Mouse (Mus musculus): ENCODE measurements at regions not wholly inside any gene's neighbourhood (a gene's known extent, or its start where the extent isn't known, plus 50 kb on each side); places are given as distances from the start of the nearest gene placed in this dataset.

DNA sequence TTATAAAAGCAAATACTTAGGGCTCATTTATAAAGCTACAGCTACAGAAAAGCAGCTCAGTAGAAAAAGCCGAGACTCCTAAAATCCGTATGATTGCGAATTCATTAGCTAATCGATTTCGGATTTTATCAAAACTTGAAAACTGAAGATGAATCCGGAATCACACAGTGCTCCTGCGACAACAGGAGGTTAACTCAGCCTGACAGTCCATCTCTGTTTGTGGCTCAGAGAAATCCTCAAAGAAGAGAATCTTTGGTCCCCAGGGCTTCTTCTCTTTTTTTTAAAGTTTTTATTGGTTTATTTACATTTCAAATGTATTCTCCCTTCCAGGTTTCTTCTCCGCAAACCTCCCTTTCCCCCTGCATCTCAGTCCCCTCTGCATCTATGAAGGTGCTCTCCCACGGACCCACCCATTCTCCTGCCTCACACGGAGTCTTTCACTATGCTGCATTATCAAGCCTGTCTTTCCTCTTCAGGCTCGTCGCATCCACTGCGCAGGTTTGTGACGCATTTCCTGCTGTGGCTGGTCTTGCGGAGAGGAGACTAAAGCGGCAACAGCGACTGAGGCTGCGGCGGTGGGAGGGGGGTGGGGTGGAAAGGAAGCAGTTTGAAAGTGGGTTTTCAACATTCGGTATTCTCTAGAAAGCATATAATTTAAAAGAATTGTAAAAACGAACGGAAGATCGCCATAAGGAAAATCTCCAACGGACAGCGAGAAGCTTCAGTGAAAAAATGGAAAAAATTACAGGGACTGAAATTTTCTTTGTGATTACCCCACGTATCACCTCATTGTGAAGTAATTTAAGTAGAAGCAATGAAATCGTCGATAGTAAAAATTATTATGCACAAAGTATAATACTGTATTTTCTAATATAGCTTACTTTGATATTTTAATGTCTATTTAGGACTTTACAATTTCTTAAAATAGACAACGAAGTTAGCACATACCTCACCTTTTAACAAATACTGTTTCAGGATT lies 482.5 kb upstream of the Snrpn start:
- DNase-seq = peak; percentile 40

DNA sequence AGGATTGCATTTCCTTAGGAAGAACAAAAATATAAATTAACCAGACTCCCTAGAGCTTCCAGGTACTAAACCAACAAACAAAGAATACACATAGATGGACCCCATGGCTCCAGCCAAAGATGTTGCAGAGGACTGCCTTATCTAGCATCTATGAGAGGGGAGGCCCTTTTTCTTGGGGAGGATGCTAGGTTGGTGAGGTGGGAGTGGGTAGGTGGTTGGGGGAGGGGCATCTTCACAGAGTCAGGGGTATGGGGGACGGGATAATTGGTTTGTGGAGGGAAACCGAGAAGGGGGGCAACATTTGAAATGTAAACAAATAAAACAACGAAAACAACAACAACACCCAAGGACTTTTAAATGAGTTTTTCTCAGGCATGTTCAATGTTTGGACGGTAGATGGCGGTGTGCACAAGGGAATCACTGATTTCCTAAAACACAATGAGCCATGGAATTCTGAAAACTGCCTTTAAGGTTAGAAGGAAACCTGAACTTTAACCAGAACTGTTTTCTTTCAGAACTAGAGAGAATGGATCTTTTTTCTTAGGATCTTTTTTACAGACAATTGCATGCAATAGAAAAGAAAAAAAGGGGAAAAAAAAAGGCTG lies 477.2 kb upstream of the Snrpn start:
- DNase-seq = peak; percentile 1
